Mouse (Mus musculus): ENCODE data around the gene Cxcl2.
A peak's percentile ranks its signal among the peaks of the same experiment; 100 is the strongest.

Cxcl2 gene

GRCm38 (mm10) chr5:90903339-90904020 lies at the start of gene Cxcl2:
TSS of gene Cxcl2 (plus strand) at chr5:90903871.
- no peak for DNase-seq (ENCODE audit: low read depth)

- no peak for DNase-seq (ENCODE audit: low read depth)
Observed at GRCm38 (mm10) chr5:90855308-90856230, 48.1 kb upstream of the Cxcl2 start.

GRCm38 (mm10) chr5:90857463-90857862 lies 46.2 kb upstream of the Cxcl2 start:
- DNase-seq (ENCODE audit: low read depth) = no peak

GRCm38 (mm10) chr5:90858429-90858828 lies 45.2 kb upstream of the Cxcl2 start:
- no peak for DNase-seq (ENCODE audit: low read depth)

GRCm38 (mm10) chr5:90859031-90859430 lies 44.6 kb upstream of the Cxcl2 start:
- no peak for DNase-seq (ENCODE audit: low read depth)

GRCm38 (mm10) chr5:90861876-90862375 lies 41.7 kb upstream of the Cxcl2 start:
- no peak for DNase-seq (ENCODE audit: low read depth)

- no peak for DNase-seq (ENCODE audit: low read depth)
Observed at GRCm38 (mm10) chr5:90866770-90867169, 36.9 kb upstream of the Cxcl2 start.

- DNase-seq (ENCODE audit: low read depth) = no peak
Observed at GRCm38 (mm10) chr5:90872377-90872776, 31.3 kb upstream of the Cxcl2 start.

- DNase-seq (ENCODE audit: low read depth) = no peak
Observed at GRCm38 (mm10) chr5:90876045-90876444, 27.6 kb upstream of the Cxcl2 start.

GRCm38 (mm10) chr5:90876471-90877172 lies 27.0 kb upstream of the Cxcl2 start:
- DNase-seq (ENCODE audit: low read depth) = no peak

- DNase-seq (ENCODE audit: low read depth) = no peak
Observed at GRCm38 (mm10) chr5:90877173-90877512, 26.5 kb upstream of the Cxcl2 start.

- peak; percentile 8 for DNase-seq (ENCODE audit: low read depth)
Observed at GRCm38 (mm10) chr5:90879307-90880014, 24.2 kb upstream of the Cxcl2 start.

- no peak for DNase-seq (ENCODE audit: low read depth)
Observed at GRCm38 (mm10) chr5:90880335-90880850, 23.3 kb upstream of the Cxcl2 start.

GRCm38 (mm10) chr5:90881021-90881420 lies 22.6 kb upstream of the Cxcl2 start:
- DNase-seq (ENCODE audit: low read depth) = no peak

GRCm38 (mm10) chr5:90881682-90882081 lies 22.0 kb upstream of the Cxcl2 start:
- DNase-seq (ENCODE audit: low read depth) = peak; percentile 4

GRCm38 (mm10) chr5:90882146-90882545 lies 21.5 kb upstream of the Cxcl2 start:
- no peak for DNase-seq (ENCODE audit: low read depth)

GRCm38 (mm10) chr5:90884628-90885242 lies 18.9 kb upstream of the Cxcl2 start:
- no peak for DNase-seq (ENCODE audit: low read depth)

- no peak for DNase-seq (ENCODE audit: low read depth)
Observed at GRCm38 (mm10) chr5:90888661-90889060, 15.0 kb upstream of the Cxcl2 start.

- DNase-seq (ENCODE audit: low read depth) = no peak
Observed at GRCm38 (mm10) chr5:90890519-90891463, 12.9 kb upstream of the Cxcl2 start, which contains the start of gene Cxcl1. TSS of gene Cxcl1 (plus strand) at chr5:90891241.

- no peak for DNase-seq (ENCODE audit: low read depth)
Observed at GRCm38 (mm10) chr5:90891464-90891813, 12.2 kb upstream of the Cxcl2 start.
